Mouse (Mus musculus) gastrocnemius, adult 2 months (tissue): ENCODE measurements around the gene Atxn1. TPM values are rescaled to one million over a fixed set of nuclear protein-coding genes. Genes with fewer than 3 reads are reported as not detected.
A peak's percentile ranks its signal among the peaks of the same experiment; 100 is the strongest.

ENCODE experiments used
- DNase-seq: peaks from one replicate; pipeline ENCODE4 v3.0.0; 2022
- H3K27ac ChIP-seq: fragments of 200-600 bp; 2 replicates; pipeline ENCODE4 v1.8.1; 2022; ENCODE audit warnings: mild to moderate bottlenecking
- H3K4me3 ChIP-seq: fragments of 200-600 bp; 2 replicates; pipeline ENCODE4 v1.8.1; 2022; ENCODE audit warnings: mild to moderate bottlenecking, moderate library complexity
- CTCF ChIP-seq: fragments of 200-600 bp; IDR thresholded peaks from 2 replicates; pipeline ENCODE4 v1.8.1; 2022; ENCODE audit warnings: antibody characterized with exemption, mild to moderate bottlenecking, moderate library complexity
- intact Hi-C: fragments of 180-260 bp; cut with DNase I; formaldehyde crosslinking; loops from one replicate; pipeline ENCODE4 v1.15.1; 2025
- total RNA-seq, 2 experiments: library from RNA; stranded (reverse); gene quantifications; 2 replicates each; pipeline ENCODE4 v1.2.3; 2021

Gene Atxn1
- total RNA-seq, 2 experiments from 2014 or later, result 40.4 to 56.3 TPM

- no peak for DNase-seq
- no peak for TF ChIP-seq CTCF
- Histone ChIP-seq H3K27ac (no peak overlapping the region), H3K4me3 (no peak overlapping the region)
- intact Hi-C loops, result no loop called here
These were observed 28.0 kb downstream of the Atxn1 start for GRCm38 (mm10) chr13:45936765-45937164.

- no peak; the same call in 1 of the 2 replicates for TF ChIP-seq CTCF
- DNase-seq, result no peak
- no peak overlapping the region for H3K27ac ChIP-seq
- intact Hi-C loops, result no loop called here
- H3K4me3 ChIP-seq, result no peak overlapping the region
These were observed 29.0 kb downstream of the Atxn1 start for GRCm38 (mm10) chr13:45935798-45936197.

GRCm38 (mm10) chr13:45934841-45935240 lies 30.0 kb downstream of the Atxn1 start:
- H3K4me3 ChIP-seq, result no peak overlapping the region
- no peak overlapping the region for H3K27ac ChIP-seq
- TF ChIP-seq CTCF, result no peak
- intact Hi-C loops, result no loop called here
- DNase-seq, result no peak

GRCm38 (mm10) chr13:45934085-45934484 lies 30.7 kb downstream of the Atxn1 start:
- DNase-seq, result no peak
- Histone ChIP-seq H3K27ac (no peak overlapping the region), H3K4me3 (no peak overlapping the region)
- TF ChIP-seq CTCF, result no peak
- intact Hi-C loops, result no loop called here

- Histone ChIP-seq H3K27ac (peak overlapping the region; percentile 32; the same call in 1 of the 2 replicates), H3K4me3 (no peak overlapping the region)
- DNase-seq, result no peak
- intact Hi-C loops, result no loop called here
- no peak for TF ChIP-seq CTCF
These were observed 32.3 kb downstream of the Atxn1 start for GRCm38 (mm10) chr13:45932491-45932921.

- H3K4me3 ChIP-seq, result no peak overlapping the region
- DNase-seq, result no peak
- intact Hi-C loops, result no loop called here
- H3K27ac ChIP-seq, result peak overlapping the region; percentile 32; the same call in 1 of the 2 replicates
- TF ChIP-seq CTCF, result peak; percentile 65
These were observed 32.9 kb downstream of the Atxn1 start for GRCm38 (mm10) chr13:45931891-45932290.

GRCm38 (mm10) chr13:45931215-45931614 lies 33.6 kb downstream of the Atxn1 start:
- Histone ChIP-seq H3K27ac (peak overlapping the region; percentile 20; the same call in 1 of the 2 replicates), H3K4me3 (no peak overlapping the region)
- intact Hi-C loops, result no loop called here
- DNase-seq, result no peak
- no peak for TF ChIP-seq CTCF

GRCm38 (mm10) chr13:45929744-45930143 lies 35.1 kb downstream of the Atxn1 start:
- intact Hi-C loops, result no loop called here
- no peak for TF ChIP-seq CTCF
- DNase-seq, result no peak
- Histone ChIP-seq H3K4me3 (no peak overlapping the region), H3K27ac (no peak overlapping the region)

- intact Hi-C loops, result no loop called here
- no peak for TF ChIP-seq CTCF
- Histone ChIP-seq H3K4me3 (no peak overlapping the region), H3K27ac (no peak overlapping the region)
- no peak for DNase-seq
These were observed 39.5 kb downstream of the Atxn1 start for GRCm38 (mm10) chr13:45925294-45925693.

GRCm38 (mm10) chr13:45924555-45924954 lies 40.3 kb downstream of the Atxn1 start:
- no peak overlapping the region for H3K4me3 ChIP-seq
- H3K27ac ChIP-seq, result peak overlapping the region; percentile 10; the same call in 1 of the 2 replicates
- no peak for TF ChIP-seq CTCF
- intact Hi-C loops, result no loop called here
- DNase-seq, result no peak

GRCm38 (mm10) chr13:45923086-45923485 lies 41.7 kb downstream of the Atxn1 start:
- no peak for TF ChIP-seq CTCF
- no peak for DNase-seq
- H3K4me3 ChIP-seq, result no peak overlapping the region
- intact Hi-C loops, result no loop called here
- H3K27ac ChIP-seq, result no peak overlapping the region

- intact Hi-C loops, result no loop called here
- no peak for TF ChIP-seq CTCF
- no peak for DNase-seq
These were observed 42.3 kb downstream of the Atxn1 start for GRCm38 (mm10) chr13:45922467-45922866.

GRCm38 (mm10) chr13:45918956-45919711 lies 45.7 kb downstream of the Atxn1 start:
- intact Hi-C loops, result no loop called here
- DNase-seq, result no peak
- H3K4me3 ChIP-seq, result no peak overlapping the region
- H3K27ac ChIP-seq, result no peak overlapping the region
- no peak for TF ChIP-seq CTCF

More at GRCm38 (mm10) chr13:45922467-45922866, 42.3 kb downstream of the Atxn1 start:
- Histone ChIP-seq H3K4me3 (peak overlapping the region; percentile 46), H3K27ac (peak overlapping the region; percentile 52; the same call in 1 of the 2 replicates)

- DNase-seq, result no peak
- peak overlapping the region; percentile 68 for H3K27ac ChIP-seq
- peak overlapping the region; percentile 59 for H3K4me3 ChIP-seq
- intact Hi-C loops, result no loop called here
- no peak for TF ChIP-seq CTCF
These were observed 46.8 kb downstream of the Atxn1 start for GRCm38 (mm10) chr13:45918006-45918380.
